Mouse (Mus musculus) ES-E14 (cell line): ENCODE measurements around the gene Rbms1.
"Not testable (repeated sequence)": the region's sequence is repeated elsewhere in the genome, so short reads cannot be mapped to it uniquely, and the experiment has no call there.

Experiments
- MAFK ChIP-seq: IDR thresholded peaks from 2 replicates; pipeline ENCODE4 v1.6.1; 2014; ENCODE audit warnings: mild to moderate bottlenecking, low read depth, low read length, inconsistent platforms; ENCODE audit not compliant: insufficient read depth
- ZC3H11A ChIP-seq: IDR thresholded peaks from 2 replicates; pipeline ENCODE4 v1.6.1; 2012; ENCODE audit warnings: low read depth, mild to moderate bottlenecking, inconsistent platforms, low read length, borderline replicate concordance
- ZNF384 ChIP-seq: IDR thresholded peaks from 2 replicates; pipeline ENCODE4 v1.6.1; 2012; ENCODE audit warnings: low read depth, low read length, inconsistent platforms

DNA sequence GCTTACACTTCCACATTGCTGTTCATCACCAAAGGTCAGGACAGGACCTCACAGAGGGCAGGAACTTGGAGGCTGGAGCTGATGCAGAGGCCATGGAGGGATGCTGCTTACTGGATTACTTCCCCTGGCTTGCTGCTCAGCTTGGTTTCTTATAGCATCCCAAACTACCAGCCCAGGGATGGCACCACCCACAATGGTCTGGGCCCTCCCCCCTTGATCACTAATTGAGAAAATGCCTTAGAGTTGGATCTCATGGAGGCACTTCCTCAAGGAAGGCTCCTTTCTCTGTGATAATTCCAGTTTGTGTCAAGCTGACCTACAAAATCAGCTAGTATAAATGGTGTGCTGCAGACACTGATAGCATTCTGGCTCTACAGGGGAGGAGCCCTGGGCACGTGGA is 132.5 kb downstream of the Rbms1 start:
- not testable (repeated sequence) for TF ChIP-seq ZC3H11A, MAFK, ZNF384
